Mouse (Mus musculus): Measurements from ENCODE around the gene Tlx2. TPM values are rescaled to one million over a fixed set of nuclear protein-coding genes. Genes with fewer than 3 reads are reported as not detected.

Gene Tlx2
- total and polyA plus RNA-seq, 3 experiments = not detected

DNA sequence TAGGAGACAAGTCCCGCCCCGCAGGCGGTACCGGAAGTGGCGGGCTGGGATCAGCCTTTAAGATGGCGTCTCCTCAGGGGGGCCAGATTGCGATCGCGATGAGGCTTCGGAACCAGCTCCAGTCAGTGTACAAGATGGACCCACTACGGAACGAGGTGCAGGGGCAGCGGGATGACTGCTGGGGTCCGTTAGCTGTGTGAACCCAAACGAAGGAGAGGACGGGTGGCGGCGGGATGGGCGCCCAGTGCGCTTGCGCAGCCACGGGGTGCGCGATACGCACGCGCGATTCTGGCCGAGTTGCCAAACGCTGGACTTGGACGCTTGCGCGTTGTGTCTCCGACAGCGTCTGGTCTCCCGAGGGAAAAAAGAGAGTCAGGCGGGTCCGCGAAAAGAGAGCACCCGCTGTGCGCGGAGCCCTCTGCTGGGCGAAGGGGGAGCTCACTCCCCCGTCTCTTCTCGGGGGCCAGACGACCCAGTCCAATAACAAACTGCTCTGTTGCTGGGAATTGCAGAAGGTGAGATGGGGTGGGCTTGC lies 8.3 kb upstream of the Tlx2 start:
- Histone ChIP-seq H3K79me2 (replicated peaks; ENCODE audit: control insufficient read depth, extremely low read depth, insufficient read depth, poor library complexity, severe bottlenecking) (no peaks in the 10 kb centered on the region), H3K9me3 (replicated peaks; ENCODE audit: low read length) (no peaks in the 10 kb centered on the region), H3K4me3 (replicated peaks in 1 of 3; ENCODE audit: low read depth in 2 of 3, low read length in 2 of 3, poor library complexity in 1 of 3) (peak overlapping the region; percentile 84 to 89 (median 84)), H3K9ac (ENCODE audit: insufficient read depth, low read depth) (peak overlapping the region; percentile 59), H3K36me3 (replicated peaks in 1 of 2; ENCODE audit: control insufficient read depth in 1 of 2, insufficient read depth in 1 of 2, low read length in 1 of 2) (peaks cover 11 to 34% of the 10 kb centered on the region in 2 experiments), H3K4me2 (ENCODE audit: insufficient read depth, low read depth, poor library complexity, severe bottlenecking) (peak overlapping the region; percentile 68), H3K27me3 (replicated peaks) (peaks cover 3% of the 10 kb centered on the region), H3K27ac (ENCODE audit: insufficient read depth, low read depth) (peak overlapping the region; percentile 87), H3K4me1 (ENCODE audit: control insufficient read depth in 1 of 2, insufficient read depth in 2 of 2) (peaks cover 3 to 19% of the 10 kb centered on the region in 2 experiments; a peak in 3 of 4 replicates)
- peak; percentile 97 for DNase-seq (ENCODE audit: extremely low read depth)
- in situ Hi-C loops (cut with MboI; ENCODE audit: low pct_ligation_motif_present, low pct_unique_long_range_greater_than_20kb, low sequenced_read_pairs) = no loop called here
- TF ChIP-seq IRF4 (IDR thresholded peaks at IDR 0.05; ENCODE audit: low read depth, low read length) (peak; percentile 17; the same call in 1 of the 2 replicates), POLR2A (IDR thresholded peaks at IDR 0.05; ENCODE audit: low read depth, low read length) (peak; percentile 66), ZC3H11A (IDR thresholded peaks at IDR 0.05; ENCODE audit: low read depth, low read length) (no peak), EP300 (IDR thresholded peaks at IDR 0.05; ENCODE audit: low read length) (no peak), ETS1 (conservative IDR thresholded peaks at IDR 0.05; ENCODE audit: low read depth, low read length) (no peak), MYC (IDR thresholded peaks at IDR 0.05; ENCODE audit: low read depth, low read length) (0 out of 2 replicates have a peak, but pooled peaks have one; percentile 22), ZKSCAN1 (IDR thresholded peaks at IDR 0.05; ENCODE audit: borderline replicate concordance, low read depth, low read length) (no peak), PAX5 (IDR thresholded peaks at IDR 0.05; ENCODE audit: low read length) (no peak), UBTF (IDR thresholded peaks at IDR 0.05; ENCODE audit: low read depth, low read length) (no peak), TCF12 (IDR thresholded peaks at IDR 0.05; ENCODE audit: low read depth, low read length) (peak; percentile 26), USF1 (IDR thresholded peaks at IDR 0.05; ENCODE audit: low read depth, low read length) (no peak), MAZ (IDR thresholded peaks at IDR 0.05; ENCODE audit: low read depth, low read length) (no peak; the same call in 1 of the 2 replicates), KAT2A (IDR thresholded peaks at IDR 0.05; ENCODE audit: insufficient replicate concordance, low read length) (0 out of 2 replicates have a peak, but pooled peaks have one; percentile 42), NRF1 (IDR thresholded peaks at IDR 0.05; ENCODE audit: low read depth, low read length) (peak; percentile 94), SMC3 (IDR thresholded peaks at IDR 0.05; ENCODE audit: low read depth, low read length) (peak; percentile 84), JUN (IDR thresholded peaks at IDR 0.05; ENCODE audit: insufficient read depth, low read depth, low read length) (no peak), SIN3A (IDR thresholded peaks at IDR 0.05; ENCODE audit: low read length) (peak; percentile 13), RAD21 (IDR thresholded peaks at IDR 0.05; ENCODE audit: low read depth, low read length) (peak; percentile 55), CHD1 (IDR thresholded peaks at IDR 0.05; ENCODE audit: low read depth, low read length) (no peak), GABPA (IDR thresholded peaks at IDR 0.05; ENCODE audit: insufficient replicate concordance, low read depth, low read length) (no peak), RCOR1 (conservative IDR thresholded peaks at IDR 0.05; ENCODE audit: low read depth, low read length) (no peak), NELFE (IDR thresholded peaks at IDR 0.05; ENCODE audit: low read depth, low read length) (peak; percentile 76), BHLHE40 (IDR thresholded peaks at IDR 0.05; ENCODE audit: low read depth, low read length) (no peak), CTCF (conservative IDR thresholded peaks at IDR 0.05 in 1 of 2, IDR thresholded peaks at IDR 0.05 in 1 of 2; ENCODE audit: low read depth in 2 of 2, low read length in 2 of 2) (peak in 1 of 2 experiments; percentile 82; a peak in 2 of 4 replicates), MXI1 (IDR thresholded peaks at IDR 0.05; ENCODE audit: low read depth, low read length) (no peak; the same call in 1 of the 2 replicates), ZMIZ1 (IDR thresholded peaks at IDR 0.05; ENCODE audit: low read depth, low read length) (no peak), CHD2 (IDR thresholded peaks at IDR 0.05; ENCODE audit: low read length) (peak; percentile 22; the same call in 1 of the 2 replicates), USF2 (conservative IDR thresholded peaks at IDR 0.05; ENCODE audit: low read depth, low read length) (no peak), TBP (conservative IDR thresholded peaks at IDR 0.05; ENCODE audit: low read depth, low read length) (no peak), HCFC1 (IDR thresholded peaks at IDR 0.05; ENCODE audit: low read depth, low read length) (peak; percentile 66; the same call in 1 of the 2 replicates), POLR2AphosphoS2 (IDR thresholded peaks at IDR 0.05; ENCODE audit: low read depth, low read length) (no peak), ELF1 (IDR thresholded peaks at IDR 0.05; ENCODE audit: low read depth, low read length) (peak; percentile 94), MAFK (IDR thresholded peaks at IDR 0.05; ENCODE audit: insufficient replicate concordance, low read length) (no peak), E2F4 (IDR thresholded peaks at IDR 0.05; ENCODE audit: insufficient replicate concordance, low read depth, low read length) (no peak; the same call in 1 of the 2 replicates), JUND (conservative IDR thresholded peaks at IDR 0.05; ENCODE audit: low read depth, low read length) (no peak), ZNF384 (IDR thresholded peaks at IDR 0.05; ENCODE audit: low read depth, low read length) (no peak), MEF2A (IDR thresholded peaks at IDR 0.05; ENCODE audit: borderline replicate concordance, low read depth, low read length) (no peak), MAX (IDR thresholded peaks at IDR 0.05; ENCODE audit: low read length) (0 out of 2 replicates have a peak, but pooled peaks have one; percentile 17)
- dilution Hi-C loops (cut with MboI; ENCODE audit: extremely low pct_ligation_motif_present, extremely low pct_unique_long_range_greater_than_20kb, low sequenced_read_pairs) = no loop called here

Measured in CH12.LX (cell line).